Mouse (Mus musculus) G1E (cell line): ENCODE measurements around the gene H2-D1.

ENCODE experiments used
- CTCF ChIP-seq: IDR thresholded peaks from 2 replicates; pipeline ENCODE4 v1.5.1; 2012; ENCODE audit warnings: low read depth, low read length, inconsistent platforms, mixed read lengths
- GATA1 ChIP-seq: IDR thresholded peaks from 2 replicates; pipeline ENCODE4 v1.6.1; 2012; ENCODE audit warnings: borderline replicate concordance, low read length, inconsistent platforms, mixed read lengths

DNA sequence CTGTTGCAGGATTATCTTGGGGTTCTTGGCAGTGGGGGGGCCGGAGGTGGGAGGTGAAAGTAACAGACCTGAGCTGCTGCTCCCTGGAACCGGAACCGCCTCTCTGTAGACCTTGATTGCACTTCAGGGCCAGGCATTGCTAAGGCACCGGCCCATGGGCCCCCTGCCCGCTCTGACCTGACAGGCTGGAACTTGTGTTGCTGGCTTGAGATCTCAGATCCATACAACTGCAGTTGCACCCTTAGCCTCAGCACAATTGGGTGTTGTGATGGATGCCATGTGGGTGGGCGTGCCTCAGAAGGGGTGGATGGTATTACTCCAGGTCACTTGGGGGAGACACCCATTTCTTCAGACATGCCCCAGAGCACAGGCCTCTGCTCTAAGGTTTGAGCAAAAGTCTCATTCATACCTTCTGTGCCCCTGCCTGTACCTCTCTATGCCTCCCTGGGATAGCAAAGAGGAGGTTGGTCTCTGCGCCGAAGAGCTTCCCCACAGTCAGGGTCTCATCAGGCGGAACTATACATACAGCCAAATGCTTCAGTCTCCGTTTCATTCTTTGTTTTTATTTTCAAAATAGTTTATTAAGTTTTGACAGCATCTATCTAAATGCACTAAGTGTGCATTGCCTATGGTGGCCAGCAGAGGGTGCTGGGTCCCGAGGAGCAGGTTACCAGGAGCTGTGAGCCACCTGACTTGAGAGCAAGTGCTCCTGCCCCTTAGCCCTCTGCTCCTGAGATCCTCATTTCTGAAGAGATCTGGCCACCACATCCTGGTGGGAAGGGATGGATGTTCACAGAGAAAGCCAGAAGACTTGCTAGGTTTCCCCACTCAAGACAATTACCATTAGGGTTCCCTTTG lies 8.1 kb upstream of the H2-D1 start:
- peak; percentile 89 for TF ChIP-seq CTCF
- no peak for TF ChIP-seq GATA1
